Mouse (Mus musculus): Measurements from ENCODE around the gene Man1c1. TPM values are rescaled to one million over a fixed set of nuclear protein-coding genes. Genes with fewer than 3 reads are reported as not detected.

The Man1c1 gene
- total and polyA plus RNA-seq, 3 experiments = 0.04 to 0.44 (median 0.20) TPM

DNA sequence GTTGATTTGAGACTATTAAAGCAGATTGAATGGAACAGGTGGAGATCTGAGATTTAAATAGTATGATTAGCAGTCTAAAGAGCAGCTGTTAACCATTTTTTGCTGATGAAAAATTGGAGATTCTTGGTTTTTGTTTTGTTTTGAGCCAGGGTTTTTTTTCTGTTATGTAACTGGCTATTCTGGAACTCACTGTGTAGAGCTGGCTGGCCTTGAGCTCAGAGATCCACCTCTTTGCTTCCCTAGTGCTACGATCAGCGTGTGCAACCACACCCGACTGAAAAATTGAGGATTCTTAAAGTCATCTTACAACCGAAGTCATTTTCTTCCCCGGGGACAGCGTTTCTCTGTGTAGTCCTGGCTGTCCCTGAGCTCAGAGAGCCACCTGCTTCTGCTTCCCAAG lies 192.4 kb downstream of the Man1c1 start:
- H3K9me3 ChIP-seq (replicated peaks; ENCODE audit: low read length) = no peaks in the 10 kb centered on the region
- H3K4me3 ChIP-seq (replicated peaks in 1 of 3; ENCODE audit: low read depth in 2 of 3, low read length in 2 of 3, poor library complexity in 1 of 3) = peak overlapping the region; percentile 48 to 74 (median 69)
- no peak for TF ChIP-seq TCF12 (IDR thresholded peaks at IDR 0.05; ENCODE audit: low read depth, low read length)
- TF ChIP-seq MAZ (IDR thresholded peaks at IDR 0.05; ENCODE audit: low read depth, low read length) = no peak
- TF ChIP-seq CHD1 (IDR thresholded peaks at IDR 0.05; ENCODE audit: low read depth, low read length) = no peak
- TF ChIP-seq JUN (IDR thresholded peaks at IDR 0.05; ENCODE audit: insufficient read depth, low read depth, low read length) = no peak
- no peak for TF ChIP-seq CHD2 (IDR thresholded peaks at IDR 0.05; ENCODE audit: low read length)
- no peak for TF ChIP-seq TBP (conservative IDR thresholded peaks at IDR 0.05; ENCODE audit: low read depth, low read length)
- no peak for TF ChIP-seq POLR2AphosphoS2 (IDR thresholded peaks at IDR 0.05; ENCODE audit: low read depth, low read length)
- no peak for TF ChIP-seq MYC (IDR thresholded peaks at IDR 0.05; ENCODE audit: low read depth, low read length)
- no peak for TF ChIP-seq NELFE (IDR thresholded peaks at IDR 0.05; ENCODE audit: low read depth, low read length)
- TF ChIP-seq BHLHE40 (IDR thresholded peaks at IDR 0.05; ENCODE audit: low read depth, low read length) = no peak
- TF ChIP-seq ZC3H11A (IDR thresholded peaks at IDR 0.05; ENCODE audit: low read depth, low read length) = no peak
- TF ChIP-seq ZKSCAN1 (IDR thresholded peaks at IDR 0.05; ENCODE audit: borderline replicate concordance, low read depth, low read length) = no peak
- no peak for TF ChIP-seq SMC3 (IDR thresholded peaks at IDR 0.05; ENCODE audit: low read depth, low read length)
- no peak for TF ChIP-seq USF2 (conservative IDR thresholded peaks at IDR 0.05; ENCODE audit: low read depth, low read length)

More for the DNA sequence above, 192.4 kb downstream of the Man1c1 start:
- Histone ChIP-seq H3K27me3 (replicated peaks) (no peaks in the 10 kb centered on the region), H3K27ac (ENCODE audit: insufficient read depth, low read depth) (no peak overlapping the region), H3K4me2 (ENCODE audit: insufficient read depth, low read depth, poor library complexity, severe bottlenecking) (peak overlapping the region; percentile 29; the same call in 1 of the 2 replicates), H3K36me3 (replicated peaks in 1 of 2; ENCODE audit: control insufficient read depth in 1 of 2, insufficient read depth in 1 of 2, low read length in 1 of 2) (peaks cover 0 to 12% of the 10 kb centered on the region in 2 experiments), H3K4me1 (ENCODE audit: control insufficient read depth in 1 of 2, insufficient read depth in 2 of 2) (peaks cover 4 to 22% of the 10 kb centered on the region in 2 experiments; a peak in 3 of 4 replicates), H3K79me2 (replicated peaks; ENCODE audit: control insufficient read depth, extremely low read depth, insufficient read depth, poor library complexity, severe bottlenecking) (peaks cover 29% of the 10 kb centered on the region), H3K9ac (ENCODE audit: insufficient read depth, low read depth) (peak overlapping the region; percentile 76)
- no peak for DNase-seq (ENCODE audit: extremely low read depth)
- in situ Hi-C loops (cut with MboI; ENCODE audit: low pct_ligation_motif_present, low pct_unique_long_range_greater_than_20kb, low sequenced_read_pairs) = no loop called here
- dilution Hi-C loops (cut with MboI; ENCODE audit: extremely low pct_ligation_motif_present, extremely low pct_unique_long_range_greater_than_20kb, low sequenced_read_pairs) = no loop called here

Other genes with a start within 250 kb of the Man1c1 start
- gene Stmn1, start 236.0 kb downstream of the Man1c1 start, total RNA-seq (2012; rRNA removed) = 39.4 and 48.0 TPM in 2 replicates
- 31.2 and 33.6 TPM in 2 replicates for gene Stmn1, start 236.0 kb downstream of the Man1c1 start, total RNA-seq (2014; rRNA removed)
- 34.7 and 38.3 TPM in 2 replicates for gene Stmn1, start 236.0 kb downstream of the Man1c1 start, polyA plus RNA-seq (2012; ENCODE audit: insufficient read length, low read depth)
- gene Paqr7, start 207.6 kb downstream of the Man1c1 start, total RNA-seq (2012; rRNA removed) = 1.3 and 2.7 TPM in 2 replicates
- 0.43 and 0.55 TPM in 2 replicates for gene Paqr7, start 207.6 kb downstream of the Man1c1 start, total RNA-seq (2014; rRNA removed)
- 0.74 and 0.89 TPM in 2 replicates for gene Paqr7, start 207.6 kb downstream of the Man1c1 start, polyA plus RNA-seq (2012; ENCODE audit: insufficient read length, low read depth)
- 11.7 and 14.1 TPM in 2 replicates for gene Aunip, start 193.3 kb downstream of the Man1c1 start, total RNA-seq (2012; rRNA removed)
- gene Aunip, start 193.3 kb downstream of the Man1c1 start, total RNA-seq (2014; rRNA removed) = 11.5 and 14.4 TPM in 2 replicates
- gene Aunip, start 193.3 kb downstream of the Man1c1 start, polyA plus RNA-seq (2012; ENCODE audit: insufficient read length, low read depth) = 14.9 and 17.0 TPM in 2 replicates
- 16.2 and 19.5 TPM in 2 replicates for gene Mtfr1l, start 168.9 kb downstream of the Man1c1 start, total RNA-seq (2012; rRNA removed)
- 27.8 and 34.0 TPM in 2 replicates for gene Mtfr1l, start 168.9 kb downstream of the Man1c1 start, total RNA-seq (2014; rRNA removed)
- 33.2 and 36.5 TPM in 2 replicates for gene Mtfr1l, start 168.9 kb downstream of the Man1c1 start, polyA plus RNA-seq (2012; ENCODE audit: insufficient read length, low read depth)
- gene Selenon, start 152.1 kb downstream of the Man1c1 start, total RNA-seq (2012; rRNA removed) = 0.38 and 0.64 TPM in 2 replicates
- 0.24 and 0.27 TPM in 2 replicates for gene Selenon, start 152.1 kb downstream of the Man1c1 start, total RNA-seq (2014; rRNA removed)
- 0.65 and 1.0 TPM in 2 replicates for gene Selenon, start 152.1 kb downstream of the Man1c1 start, polyA plus RNA-seq (2012; ENCODE audit: insufficient read length, low read depth)
- 2.2 and 2.4 TPM in 2 replicates for gene Ldlrap1, start 63.7 kb upstream of the Man1c1 start, total RNA-seq (2012; rRNA removed)
- gene Ldlrap1, start 63.7 kb upstream of the Man1c1 start, total RNA-seq (2014; rRNA removed) = 1.1 and 1.4 TPM in 2 replicates
- 2.2 and 3.7 TPM in 2 replicates for gene Ldlrap1, start 63.7 kb upstream of the Man1c1 start, polyA plus RNA-seq (2012; ENCODE audit: insufficient read length, low read depth)
- 15.8 and 16.6 TPM in 2 replicates for gene Maco1, start 149.1 kb upstream of the Man1c1 start, total RNA-seq (2012; rRNA removed)
- 17.3 and 19.6 TPM in 2 replicates for gene Maco1, start 149.1 kb upstream of the Man1c1 start, total RNA-seq (2014; rRNA removed)
- 19.8 and 22.3 TPM in 2 replicates for gene Maco1, start 149.1 kb upstream of the Man1c1 start, polyA plus RNA-seq (2012; ENCODE audit: insufficient read length, low read depth)
- gene Rhd, start 160.2 kb upstream of the Man1c1 start, total RNA-seq (2012; rRNA removed) = 0.92 and 1.1 TPM in 2 replicates
- 0.82 and 1.3 TPM in 2 replicates for gene Rhd, start 160.2 kb upstream of the Man1c1 start, total RNA-seq (2014; rRNA removed)
- 0.79 and 1.1 TPM in 2 replicates for gene Rhd, start 160.2 kb upstream of the Man1c1 start, polyA plus RNA-seq (2012; ENCODE audit: insufficient read length, low read depth)
- 84.8 and 95.8 TPM in 2 replicates for gene Tmem50a, start 210.7 kb upstream of the Man1c1 start, total RNA-seq (2012; rRNA removed)
- gene Tmem50a, start 210.7 kb upstream of the Man1c1 start, total RNA-seq (2014; rRNA removed) = 131 and 132 TPM in 2 replicates
- 114 and 133 TPM in 2 replicates for gene Tmem50a, start 210.7 kb upstream of the Man1c1 start, polyA plus RNA-seq (2012; ENCODE audit: insufficient read length, low read depth)
- gene Rsrp1, start 219.3 kb upstream of the Man1c1 start, total RNA-seq (2012; rRNA removed) = 61.3 and 71.9 TPM in 2 replicates
- gene Rsrp1, start 219.3 kb upstream of the Man1c1 start, total RNA-seq (2014; rRNA removed) = 51.2 and 62.7 TPM in 2 replicates
- 69.4 and 86.8 TPM in 2 replicates for gene Rsrp1, start 219.3 kb upstream of the Man1c1 start, polyA plus RNA-seq (2012; ENCODE audit: insufficient read length, low read depth)
- 59.2 and 63.5 TPM in 2 replicates for gene Syf2, start 226.6 kb upstream of the Man1c1 start, total RNA-seq (2012; rRNA removed)
- gene Syf2, start 226.6 kb upstream of the Man1c1 start, total RNA-seq (2014; rRNA removed) = 77.1 and 93.8 TPM in 2 replicates
- gene Syf2, start 226.6 kb upstream of the Man1c1 start, polyA plus RNA-seq (2012; ENCODE audit: insufficient read length, low read depth) = 76.1 and 89.0 TPM in 2 replicates